Mouse (Mus musculus) myocyte (in vitro differentiated cells): ENCODE data around the gene Fndc10.

Source experiments
- E2F4 ChIP-seq: IDR thresholded peaks from one replicate; pipeline ENCODE4 v1.6.1; 2011; ENCODE audit warnings: mild to moderate bottlenecking, control low read depth, moderate library complexity; ENCODE audit not compliant: insufficient read depth
- MAX ChIP-seq: IDR thresholded peaks from one replicate; pipeline ENCODE4 v1.6.1; 2011; ENCODE audit warnings: low read depth, mild to moderate bottlenecking, control low read depth
- MYOG ChIP-seq, 3 experiments: IDR thresholded peaks; one replicate each; pipeline ENCODE4 v1.6.1; 2011; ENCODE audit warnings: control low read depth in 2 of 3, low read depth in 2 of 3, mild to moderate bottlenecking in 2 of 3; ENCODE audit not compliant: insufficient read length in 2 of 3, control insufficient read depth in 1 of 3, insufficient read depth in 1 of 3
- POLR2A ChIP-seq: IDR thresholded peaks from one replicate; pipeline ENCODE4 v1.6.1; 2011; ENCODE audit warnings: low read depth, mild to moderate bottlenecking, control low read depth, moderate library complexity; ENCODE audit not compliant: insufficient read length
- POLR2AphosphoS2 ChIP-seq: IDR thresholded peaks from one replicate; pipeline ENCODE4 v1.6.1; 2011; ENCODE audit warnings: low read depth, control low read depth; ENCODE audit not compliant: insufficient read length
- REST ChIP-seq: IDR thresholded peaks from one replicate; pipeline ENCODE4 v1.6.1; 2011; ENCODE audit warnings: mild to moderate bottlenecking, control low read depth, moderate library complexity; ENCODE audit not compliant: insufficient read depth, insufficient read length
- SRF ChIP-seq: IDR thresholded peaks from one replicate; pipeline ENCODE4 v1.6.1; 2011; ENCODE audit warnings: low read depth; ENCODE audit not compliant: control insufficient read depth, insufficient read length
- TCF12 ChIP-seq: IDR thresholded peaks from one replicate; pipeline ENCODE4 v1.6.1; 2011; ENCODE audit warnings: mild to moderate bottlenecking, control low read depth; ENCODE audit not compliant: poor library complexity, insufficient read depth, severe bottlenecking
- USF1 ChIP-seq: IDR thresholded peaks from one replicate; pipeline ENCODE4 v1.6.1; 2011; ENCODE audit warnings: low read depth, mild to moderate bottlenecking, control low read depth, moderate library complexity

- TF ChIP-seq SRF: no peak
- TF ChIP-seq POLR2A: no peak
- no peak for TF ChIP-seq E2F4
- TF ChIP-seq POLR2AphosphoS2: no peak
- no peak for TF ChIP-seq MAX
- no peak for TF ChIP-seq MYOG (IDR thresholded peaks at IDR 0.05; ENCODE audit: control insufficient read depth in 1 of 3, insufficient read depth in 1 of 3, insufficient read length in 2 of 3, low read depth in 2 of 3)
- no peak for TF ChIP-seq USF1
- TF ChIP-seq REST: no peak
- no peak for TF ChIP-seq TCF12
Observed at GRCm38 (mm10) chr4:155703425-155703929, 9.3 kb downstream of the Fndc10 start.
